Mouse (Mus musculus) forebrain, postnatal 0 days (tissue): Measurements from ENCODE around the gene Apom. TPM values are rescaled to one million over a fixed set of nuclear protein-coding genes. Genes with fewer than 3 reads are reported as not detected.

Experiments
- ATAC-seq: fragments of 200-750 bp; cut with Nextera tagmentation; 2 replicates; pipeline ENCODE4 v1.8.0; 2017; ENCODE audit warnings: mild to moderate bottlenecking, moderate library complexity
- DNase-seq: peaks from one replicate; pipeline ENCODE4 v3.0.0-alpha.2; 2015
- H3K27ac ChIP-seq: fragments of 300-500 bp; sonication (generic); 2 replicates; pipeline ENCODE4 v1.5.1; 2014; ENCODE audit warnings: low read depth, mild to moderate bottlenecking, antibody characterized with exemption, low read length, moderate library complexity, mixed read lengths
- H3K27me3 ChIP-seq: fragments of 300-500 bp; sonication (generic); 2 replicates; pipeline ENCODE4 v1.6.1; 2014; ENCODE audit warnings: mild to moderate bottlenecking, low read length, mixed read lengths; ENCODE audit not compliant: insufficient read depth
- H3K36me3 ChIP-seq: fragments of 300-500 bp; sonication (generic); 2 replicates; pipeline ENCODE4 v1.6.1; 2014; ENCODE audit warnings: mild to moderate bottlenecking, moderate library complexity; ENCODE audit not compliant: insufficient read depth
- H3K4me1 ChIP-seq: fragments of 300-500 bp; sonication (generic); 2 replicates; pipeline ENCODE4 v1.6.1; 2014; ENCODE audit warnings: antibody characterized with exemption; ENCODE audit not compliant: insufficient read depth
- H3K4me2 ChIP-seq: fragments of 300-500 bp; sonication (generic); 2 replicates; pipeline ENCODE4 v1.6.1; 2014; ENCODE audit warnings: low read depth, mild to moderate bottlenecking, moderate library complexity
- H3K4me3 ChIP-seq: fragments of 300-500 bp; sonication (generic); 2 replicates; pipeline ENCODE4 v1.5.1; 2014; ENCODE audit warnings: low read depth, low read length, mixed read lengths
- H3K9ac ChIP-seq: fragments of 300-500 bp; sonication (generic); 2 replicates; pipeline ENCODE4 v1.6.1; 2014; ENCODE audit warnings: mild to moderate bottlenecking
- H3K9me3 ChIP-seq: fragments of 300-500 bp; sonication (generic); 2 replicates; pipeline ENCODE4 v1.6.1; 2016; ENCODE audit warnings: low read length
- CTCF ChIP-seq: sonication (generic); IDR thresholded peaks from 2 replicates; pipeline ENCODE4 v1.5.1; 2016; ENCODE audit warnings: antibody characterized with exemption, control low read depth, low read depth
- WGBS: fragments of 180-500 bp; shearing (Covaris S2); extraction: QIAGEN DNeasy Blood & Tissue Kit; methylation state at CpG from one replicate; pipeline ENCODE4 v1.1.7; 2014; 5-methylcytosine and 5-hydroxymethylcytosine counted together
- polyA plus RNA-seq: library from polyadenylated mRNA; unstranded; fragments of >200 nt; fragmentation: Nextera tagmentation; extraction: Ambion mirVana; gene quantifications from 2 replicates; pipeline ENCODE4 v1.2.1, GENCODE M21; 2015
- total RNA-seq: library from RNA; depleted of rRNA; stranded (reverse); fragments of >200 nt; gene quantifications from 2 replicates; pipeline ENCODE4 v1.2.3, GENCODE M21; 2014

The Apom gene
- total and polyA plus RNA-seq, 2 experiments from 2014 or later = 0.71 TPM; not detected in 1

DNA sequence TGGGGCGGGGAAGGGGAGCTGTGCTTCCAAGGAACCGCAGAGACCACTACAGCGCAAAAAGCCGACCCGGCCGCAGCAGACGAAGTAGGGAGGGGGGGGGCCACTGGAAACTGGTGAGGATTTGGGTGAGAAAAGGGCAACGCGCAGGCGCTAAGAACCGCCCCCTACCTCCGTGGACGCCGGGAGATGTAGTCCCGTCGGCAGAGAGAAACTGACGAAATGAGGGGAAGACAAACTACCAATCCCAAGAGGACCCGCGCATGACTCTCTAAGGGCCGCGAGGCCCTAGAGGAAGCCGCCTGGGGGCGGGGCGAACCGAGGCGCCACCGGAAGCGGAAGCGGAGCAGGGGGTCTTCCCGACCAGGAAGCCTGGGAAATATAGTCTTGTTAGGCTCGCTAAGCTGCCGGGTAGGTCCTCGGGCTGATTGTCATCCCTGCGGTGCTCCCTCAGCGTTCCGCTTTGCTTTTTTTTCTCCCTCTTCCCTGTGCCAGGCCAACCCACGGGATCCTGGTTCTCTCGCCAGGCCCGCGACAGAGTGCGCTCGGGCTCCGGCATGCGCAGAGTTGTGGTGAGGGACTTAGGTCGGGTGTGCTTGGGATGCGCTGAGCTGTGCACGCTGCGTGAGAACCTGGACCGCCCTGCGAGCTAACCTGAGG, 10.6 kb downstream of the Apom start, which contains the start of gene Gpank1:
Gpank1 (plus strand) TSS at position 313 of the 657 bp plus-strand sequence.
- Histone ChIP-seq H3K36me3 (peaks cover 35% of the 10 kb centered on the region), H3K4me3 (peak within 1 kb of the TSS; percentile 74), H3K27ac (peak within 1 kb of the TSS; percentile 94), H3K4me2 (peak within 1 kb of the TSS; percentile 91), H3K4me1 (peaks cover 3% of the 10 kb centered on the region), H3K9ac (peak within 1 kb of the TSS; percentile 77), H3K27me3 (no peaks in the 10 kb centered on the region), H3K9me3 (no peaks in the 10 kb centered on the region)
- DNase-seq = peak; percentile 99
- WGBS = under 1% methylated on average over 50 of the region's 50 CpGs
- ATAC-seq = peak; percentile 95
- peak; percentile 7; the same call in 1 of the 2 replicates for TF ChIP-seq CTCF

DNA sequence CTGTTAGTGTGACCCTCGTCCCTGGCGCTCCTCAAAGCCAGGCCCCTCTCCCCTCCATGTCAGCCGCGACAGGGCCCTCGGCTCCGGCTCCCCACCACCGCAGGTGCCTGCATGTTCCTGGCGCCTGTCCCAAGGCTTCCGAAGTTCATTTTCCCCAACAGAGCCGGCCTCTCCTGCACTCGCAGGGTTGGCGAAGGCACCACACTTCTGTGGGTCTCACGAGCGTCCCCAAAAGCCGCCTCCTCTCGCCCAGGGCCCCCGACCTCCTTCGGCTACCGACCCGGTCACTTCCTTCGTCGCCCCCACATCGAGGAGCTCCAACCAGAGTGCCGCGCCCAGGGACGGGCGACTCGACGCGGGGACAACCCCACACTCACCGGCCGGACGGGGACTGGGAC, 11.1 kb downstream of the Apom start:
- H3K4me2 ChIP-seq = peak overlapping the region; percentile 91
- H3K4me1 ChIP-seq = peaks cover 3% of the 10 kb centered on the region
- no peak for ATAC-seq
- H3K9me3 ChIP-seq = no peaks in the 10 kb centered on the region
- TF ChIP-seq CTCF = no peak
- DNase-seq = no peak
- H3K4me3 ChIP-seq = peak overlapping the region; percentile 74
- H3K27ac ChIP-seq = peak overlapping the region; percentile 46; the same call in 1 of the 2 replicates
- peak overlapping the region; percentile 77 for H3K9ac ChIP-seq
- H3K27me3 ChIP-seq = no peaks in the 10 kb centered on the region
- WGBS = 1% methylated on average over 33 of the region's 33 CpGs
- peaks cover 40% of the 10 kb centered on the region for H3K36me3 ChIP-seq

DNA sequence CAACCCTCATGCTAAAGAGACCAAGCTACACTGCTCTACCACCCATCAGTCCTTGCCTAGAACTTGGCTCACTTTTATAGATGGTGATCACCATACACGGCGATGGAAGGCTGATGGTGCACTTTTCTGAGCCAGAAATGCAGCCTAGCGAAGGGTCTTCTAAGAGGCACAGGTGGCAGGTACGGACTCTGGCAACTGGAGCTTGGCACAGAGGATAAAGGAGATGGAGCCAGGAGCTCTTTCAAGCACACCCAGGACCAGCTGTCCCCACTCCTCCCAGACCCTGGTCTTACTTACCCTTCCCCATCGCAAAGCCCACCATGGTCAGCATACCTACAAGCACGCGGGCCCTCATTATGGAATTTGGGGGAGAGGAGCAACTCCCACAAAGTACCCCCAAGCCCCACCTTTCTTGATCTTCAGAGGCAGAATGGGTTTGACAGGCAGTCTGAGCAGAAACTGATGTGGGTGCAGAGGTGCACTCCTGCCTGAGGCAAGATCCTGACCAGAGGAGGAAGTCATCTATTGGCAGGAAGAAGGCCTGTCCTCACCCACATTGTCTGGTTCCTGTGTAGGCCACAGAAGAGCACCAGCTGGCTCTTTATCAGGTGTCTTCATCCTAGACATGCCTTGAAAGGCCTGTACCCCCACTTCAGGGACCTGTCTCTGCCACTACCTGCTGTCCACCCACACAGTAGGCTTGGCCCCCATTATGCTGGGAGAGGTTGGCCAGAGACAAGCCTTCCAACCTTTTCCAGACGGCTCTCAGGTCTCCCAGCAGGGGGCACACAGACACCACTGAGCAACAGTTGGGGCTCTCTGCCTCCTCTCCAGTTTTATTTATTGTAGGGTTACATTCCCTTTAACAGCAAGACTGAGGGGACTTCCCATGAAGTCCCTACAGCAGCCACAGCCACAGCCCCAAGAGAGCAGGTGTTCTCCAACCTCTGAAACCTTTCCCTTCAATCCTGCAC, 16.5 kb downstream of the Apom start, which contains the start of gene Ly6g5b:
Ly6g5b (minus strand) TSS at position 383 of the 974 bp plus-strand sequence.
- 85% methylated on average over 8 of the region's 8 CpGs for WGBS

DNA sequence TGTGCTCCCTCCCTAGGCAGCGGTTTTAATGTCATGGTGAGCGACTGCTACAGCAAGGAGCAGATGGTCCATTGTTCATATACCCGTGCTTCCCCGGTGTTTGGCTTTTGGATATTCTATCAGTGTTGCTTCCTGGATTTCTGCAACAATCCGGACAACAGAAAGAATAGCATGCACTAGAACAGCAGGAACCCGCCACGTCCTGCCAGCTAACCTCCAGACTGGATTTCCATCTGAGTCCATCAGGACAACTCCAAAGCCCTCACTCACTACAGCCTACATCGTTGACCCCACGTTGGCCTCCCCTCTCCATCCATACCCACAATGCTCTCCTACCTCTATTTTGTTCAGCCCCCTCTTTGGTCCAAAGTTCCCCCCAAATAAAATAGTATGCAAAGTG, 20.1 kb downstream of the Apom start:
- TF ChIP-seq CTCF = no peak
- 69% methylated on average over 9 of the region's 9 CpGs for WGBS
- no peaks in the 10 kb centered on the region for H3K4me1 ChIP-seq

More for the DNA sequence above, 16.5 kb downstream of the Apom start, which contains the start of gene Ly6g5b:
- DNase-seq = peak; percentile 10
- TF ChIP-seq CTCF = peak; percentile 47
- no peak within 1 kb of the TSS for H3K4me2 ChIP-seq
- H3K9ac ChIP-seq = no peak within 1 kb of the TSS
- ATAC-seq = no peak
- no peaks in the 10 kb centered on the region for H3K4me1 ChIP-seq
- no peaks in the 10 kb centered on the region for H3K27me3 ChIP-seq
- H3K36me3 ChIP-seq = peaks cover 48% of the 10 kb centered on the region
- H3K27ac ChIP-seq = no peak within 1 kb of the TSS
- H3K9me3 ChIP-seq = no peaks in the 10 kb centered on the region
- no peak within 1 kb of the TSS for H3K4me3 ChIP-seq

DNA sequence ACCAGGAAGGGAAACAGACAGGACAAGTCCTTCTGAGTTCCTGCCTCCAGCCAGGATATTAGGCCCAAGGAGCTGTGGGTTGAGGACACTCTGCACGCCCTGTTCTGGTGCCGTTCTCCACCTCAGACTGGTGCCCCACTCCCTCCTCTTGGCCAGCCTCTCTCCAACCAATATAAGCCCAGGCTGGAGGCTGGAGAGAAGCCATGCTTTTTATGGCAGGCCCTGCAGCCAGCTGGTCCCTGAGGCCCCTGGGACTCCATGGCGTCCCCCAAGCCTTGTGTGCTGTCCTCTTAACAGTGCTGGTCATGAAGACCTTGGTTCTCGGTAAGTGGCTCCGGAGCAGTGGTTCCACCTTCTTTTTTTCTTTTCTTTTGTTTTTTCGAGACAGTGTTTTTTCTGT, 23.8 kb downstream of the Apom start, which contains the start of gene Ly6g5c:
Ly6g5c (plus strand) TSS at position 183 of the 400 bp plus-strand sequence.
- Histone ChIP-seq H3K4me3 (no peak within 1 kb of the TSS), H3K27ac (no peak within 1 kb of the TSS), H3K4me2 (no peak within 1 kb of the TSS), H3K36me3 (peaks cover 7% of the 10 kb centered on the region; the same call in 1 of the 2 replicates), H3K9me3 (no peaks in the 10 kb centered on the region), H3K9ac (no peak within 1 kb of the TSS), H3K4me1 (no peaks in the 10 kb centered on the region), H3K27me3 (no peaks in the 10 kb centered on the region)
- TF ChIP-seq CTCF = no peak
- 84% methylated on average over 6 of the region's 6 CpGs for WGBS
- ATAC-seq (no peak), DNase-seq (no peak)

More for the DNA sequence above, 20.1 kb downstream of the Apom start:
- Histone ChIP-seq H3K27me3 (no peaks in the 10 kb centered on the region), H3K9ac (no peak overlapping the region), H3K27ac (no peak overlapping the region), H3K36me3 (peaks cover 27% of the 10 kb centered on the region), H3K4me2 (no peak overlapping the region), H3K9me3 (no peaks in the 10 kb centered on the region), H3K4me3 (no peak overlapping the region)
- DNase-seq (no peak), ATAC-seq (no peak)

DNA sequence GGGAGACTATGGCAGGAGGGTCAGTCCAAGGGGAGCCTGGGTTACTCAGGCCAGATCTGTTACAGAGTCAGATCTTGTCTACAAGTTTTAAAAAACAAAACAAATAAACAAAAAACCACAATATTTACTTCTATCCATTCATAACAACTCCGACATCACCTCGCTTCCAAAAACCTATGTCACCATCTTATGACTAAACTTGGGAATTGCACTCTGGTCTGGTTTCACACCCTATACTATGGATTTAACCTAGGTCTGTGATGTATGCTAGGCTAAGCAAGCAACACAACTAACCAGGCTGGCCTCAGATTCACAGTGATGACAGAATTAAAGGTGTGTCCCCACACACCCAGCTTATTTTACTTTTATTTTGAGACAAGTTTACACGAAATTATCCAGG, 25.3 kb downstream of the Apom start:
- no peak overlapping the region for H3K9ac ChIP-seq
- no peak overlapping the region for H3K27ac ChIP-seq
- H3K4me2 ChIP-seq = no peak overlapping the region
- TF ChIP-seq CTCF = peak; percentile 55
- H3K27me3 ChIP-seq = no peaks in the 10 kb centered on the region
- H3K4me1 ChIP-seq = no peaks in the 10 kb centered on the region
- 63% methylated on average over 3 of the region's 3 CpGs for WGBS
- H3K36me3 ChIP-seq = peaks cover 22% of the 10 kb centered on the region
- no peaks in the 10 kb centered on the region for H3K9me3 ChIP-seq
- no peak for ATAC-seq
- peak; percentile 19 for DNase-seq
- no peak overlapping the region for H3K4me3 ChIP-seq
